Mouse (Mus musculus): ENCODE measurements around the gene Lmx1b.
A peak's percentile ranks its signal among the peaks of the same experiment; 100 is the strongest.

Lmx1b gene

DNA sequence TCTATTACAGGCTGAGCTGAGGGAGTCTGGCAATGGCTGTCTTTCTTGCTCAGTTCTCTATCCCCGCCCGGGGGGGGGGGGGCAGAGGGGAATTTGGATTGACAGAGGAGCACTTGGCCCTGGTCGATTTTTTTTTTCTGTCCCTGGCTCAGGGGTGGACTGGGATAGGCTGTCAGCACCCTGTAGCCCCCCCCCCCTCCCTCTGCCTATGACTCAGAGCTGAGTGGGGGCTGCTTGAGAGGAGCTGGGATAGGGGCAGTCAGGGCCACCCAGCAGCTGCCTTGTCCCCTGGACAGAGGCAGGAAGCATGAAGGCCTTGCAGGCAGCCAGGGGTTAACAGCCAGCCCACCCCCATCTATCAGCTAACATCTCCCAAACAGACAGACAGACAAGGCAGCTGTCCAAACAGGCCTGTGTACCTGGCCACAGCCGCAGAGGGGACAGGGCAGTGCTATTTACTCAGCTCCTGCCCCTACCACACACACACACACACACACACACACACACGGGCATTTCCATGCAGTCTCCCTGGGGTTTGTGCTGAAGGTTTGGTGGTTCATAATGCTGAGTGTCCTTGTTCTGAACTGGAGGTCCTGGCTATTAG, 57.8 kb downstream of the Lmx1b start:
- DNase-seq, result no peak

DNA sequence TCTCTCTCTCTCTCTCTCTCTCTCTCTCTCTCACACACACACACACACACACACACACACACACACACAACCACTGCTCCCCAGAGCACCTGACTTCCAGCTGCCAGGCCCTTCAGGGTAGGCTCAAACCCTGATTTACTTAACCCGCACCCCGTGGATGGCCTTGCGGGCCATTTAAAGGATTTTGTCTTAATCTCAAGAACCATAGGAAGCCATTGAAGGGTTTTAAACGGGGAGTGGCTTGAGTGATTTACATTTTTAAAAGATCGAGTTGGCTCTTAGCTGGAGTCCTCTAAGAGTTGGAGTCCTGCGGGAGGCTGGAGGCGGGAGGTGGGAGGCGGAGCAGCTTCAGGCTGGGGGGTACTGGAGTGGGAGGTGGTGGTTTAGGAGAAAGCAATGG, 58.4 kb downstream of the Lmx1b start:
- no peak for DNase-seq

DNA sequence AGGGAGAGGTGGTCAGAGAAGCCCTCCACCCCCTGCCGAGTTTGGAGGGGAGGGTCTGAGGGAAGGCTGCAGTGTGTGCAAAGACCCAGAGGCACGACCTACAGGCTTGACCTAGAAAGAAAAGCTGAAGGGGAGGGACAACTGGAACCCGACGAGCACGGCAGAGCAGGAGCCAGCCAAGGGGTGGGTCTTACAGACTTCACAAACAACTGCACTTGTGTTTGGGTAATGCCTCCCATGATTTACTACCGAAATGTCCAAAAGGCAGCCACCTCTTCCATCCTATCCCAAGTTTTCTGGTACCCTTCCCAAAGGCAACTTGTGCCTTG, 58.9 kb downstream of the Lmx1b start:
- DNase-seq, result no peak

DNA sequence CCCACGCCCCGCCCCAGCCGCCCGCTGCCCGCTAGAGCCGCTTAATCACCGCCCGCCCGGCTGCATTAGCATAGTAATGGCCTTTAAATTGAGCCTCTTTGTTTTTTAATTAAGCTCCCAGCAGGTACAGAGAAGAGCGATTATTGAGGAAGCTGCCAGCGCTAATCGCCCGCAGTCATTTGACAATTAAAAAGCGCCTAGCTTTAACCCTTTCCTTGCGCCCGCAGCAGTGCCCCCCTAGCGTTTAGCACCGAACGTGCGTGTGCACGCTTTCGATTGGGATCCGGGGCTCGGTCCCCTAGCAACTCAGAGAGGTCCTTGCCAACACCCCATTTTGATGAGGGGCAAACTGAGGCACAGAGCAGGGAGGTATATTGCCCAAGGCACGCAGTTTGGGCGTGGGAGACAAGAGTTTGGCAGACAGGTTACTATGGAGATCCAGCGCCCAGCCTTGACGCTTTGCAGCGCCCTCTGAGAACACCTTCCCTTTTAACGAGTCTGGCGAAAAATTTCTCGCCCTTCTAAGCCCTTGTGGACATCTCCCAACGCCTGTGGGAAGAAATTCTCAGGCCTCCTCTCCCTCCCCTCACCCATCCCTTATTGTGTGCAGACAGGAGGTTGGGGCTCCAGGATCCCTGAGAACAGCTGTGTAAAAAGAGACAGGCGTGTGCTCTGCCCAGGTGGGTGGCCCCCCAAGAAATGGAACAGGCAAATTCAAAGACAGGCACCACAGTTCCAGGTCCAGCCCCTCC, 59.4 kb downstream of the Lmx1b start:
- DNase-seq, result no peak

DNA sequence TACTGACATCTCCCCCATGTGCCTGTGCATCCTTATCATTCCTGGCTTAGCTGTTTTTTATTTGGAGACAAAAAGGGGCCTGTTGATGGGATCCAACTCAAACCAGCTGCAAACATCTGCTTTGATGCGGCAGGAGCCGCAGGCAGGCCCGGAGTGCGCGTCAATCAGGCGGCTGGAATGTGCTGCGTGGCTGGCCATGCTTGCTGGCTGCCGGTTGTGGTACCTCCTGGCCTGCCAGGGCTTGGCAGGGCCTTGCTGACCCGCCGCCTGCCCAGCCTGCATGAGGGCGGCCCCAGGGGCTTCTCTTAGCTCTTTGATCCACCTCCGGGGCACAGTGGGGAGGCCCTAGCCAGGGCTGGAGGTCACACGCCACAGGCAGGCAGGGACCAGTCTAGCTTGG, 64.9 kb downstream of the Lmx1b start:
- peak; percentile 59 for DNase-seq

DNA sequence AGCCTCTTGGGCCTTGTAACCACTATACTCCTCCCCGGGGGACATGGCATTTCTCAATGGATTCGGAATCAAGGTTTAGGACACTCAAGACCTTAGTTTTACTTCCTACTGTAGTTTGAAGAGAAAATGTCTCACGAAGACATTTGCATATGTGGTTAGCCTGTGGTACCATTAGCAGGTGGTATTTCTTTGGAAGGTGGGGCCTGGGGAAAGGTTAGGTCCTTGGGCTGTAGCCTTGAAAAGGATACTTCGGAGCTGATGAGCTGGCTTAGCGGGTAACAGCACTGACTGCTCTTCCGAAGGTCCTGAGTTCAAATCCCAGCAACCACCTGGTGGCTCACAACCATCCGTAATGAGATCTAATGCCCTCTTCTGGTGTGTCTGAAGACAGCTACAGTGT, 67.2 kb downstream of the Lmx1b start:
- DNase-seq, result no peak

DNA sequence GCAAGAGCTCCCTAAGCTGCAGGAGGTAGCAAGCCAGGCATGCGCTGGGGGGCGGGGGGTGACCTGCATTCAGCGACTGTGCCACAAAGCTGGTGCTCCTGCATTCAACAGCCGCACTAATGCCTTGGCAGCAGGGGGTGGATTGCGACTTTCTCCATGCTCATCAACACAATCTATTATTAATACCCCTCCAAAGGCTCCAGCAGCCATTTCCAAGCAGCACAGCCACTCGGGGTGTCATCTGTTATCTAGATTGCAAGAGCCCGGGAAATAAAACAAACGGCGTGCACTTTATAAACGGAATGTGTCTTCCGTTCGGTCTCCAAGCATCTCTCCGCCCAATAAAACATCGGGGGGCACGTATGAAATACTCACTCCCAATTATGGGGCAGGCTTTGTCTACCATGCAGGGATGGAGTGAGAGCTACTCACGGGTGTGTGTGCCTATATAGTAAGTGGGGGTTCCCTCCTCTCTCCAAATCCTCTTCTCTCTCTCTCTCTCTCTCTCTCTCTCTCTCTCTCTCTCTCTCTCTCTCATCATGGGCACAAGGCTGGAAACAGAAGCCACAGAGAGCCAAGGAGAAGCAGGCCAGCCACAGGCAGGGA, 69.0 kb downstream of the Lmx1b start:
- DNase-seq, result no peak

DNA sequence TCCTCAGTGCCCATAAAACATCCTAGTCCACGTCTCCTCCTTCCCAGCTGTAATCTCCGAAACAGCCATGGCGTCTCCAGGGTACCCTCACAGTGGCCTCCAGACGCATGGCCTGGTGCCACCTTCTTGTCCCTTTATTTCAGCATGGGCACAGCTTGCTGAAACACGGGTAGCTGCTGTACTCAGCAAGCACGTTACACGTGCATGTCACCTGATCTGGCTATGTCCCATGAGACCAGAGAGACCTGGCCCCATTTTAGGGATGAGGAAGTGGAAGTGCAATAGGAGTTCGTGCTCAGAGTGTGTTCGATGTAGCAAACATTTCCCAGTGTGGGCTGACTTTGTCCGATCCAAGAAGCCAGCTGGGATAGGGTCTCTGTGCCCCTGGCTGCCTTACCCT, 70.6 kb downstream of the Lmx1b start:
- no peak for DNase-seq

DNA sequence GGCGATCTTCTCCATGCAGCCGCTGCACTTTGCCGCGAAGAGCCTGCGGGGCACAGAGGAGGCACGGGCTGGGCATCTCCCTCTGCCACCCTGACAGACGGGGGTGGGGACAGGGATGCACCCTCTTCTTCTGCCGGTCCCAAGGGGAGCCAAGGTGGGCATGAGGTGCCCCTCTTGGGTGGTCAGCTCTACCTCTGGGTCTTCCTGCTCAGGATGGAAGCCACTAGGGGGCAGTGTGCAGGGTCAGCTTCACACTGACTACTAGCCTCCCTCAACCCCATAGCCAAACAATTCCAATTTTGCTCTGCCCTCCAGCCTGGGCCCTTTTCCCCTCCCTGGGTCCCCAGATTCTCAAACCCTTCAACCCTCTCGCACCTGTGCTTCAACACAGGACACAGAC, 71.1 kb downstream of the Lmx1b start:
- DNase-seq, result peak; percentile 66

DNA sequence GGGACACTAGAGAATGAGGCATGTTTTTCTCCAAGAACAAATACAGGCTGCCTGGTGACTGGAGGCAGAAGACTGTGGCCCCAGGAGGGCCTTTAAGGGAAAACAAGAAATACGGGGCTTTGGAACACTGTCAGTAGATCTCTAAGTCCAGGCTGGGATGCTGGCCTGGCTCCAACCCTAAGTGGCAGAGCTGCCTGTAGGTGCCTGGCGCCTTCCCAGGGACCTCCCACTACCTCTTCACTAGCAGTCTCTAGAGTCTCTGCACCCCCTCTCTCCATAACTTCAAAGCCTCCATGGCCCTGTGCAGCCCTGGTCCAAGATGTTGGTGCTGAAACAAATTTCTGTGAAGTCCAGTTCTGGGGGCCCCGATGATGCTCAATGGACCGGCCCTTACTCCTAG, 74.4 kb downstream of the Lmx1b start:
- no peak for DNase-seq

DNA sequence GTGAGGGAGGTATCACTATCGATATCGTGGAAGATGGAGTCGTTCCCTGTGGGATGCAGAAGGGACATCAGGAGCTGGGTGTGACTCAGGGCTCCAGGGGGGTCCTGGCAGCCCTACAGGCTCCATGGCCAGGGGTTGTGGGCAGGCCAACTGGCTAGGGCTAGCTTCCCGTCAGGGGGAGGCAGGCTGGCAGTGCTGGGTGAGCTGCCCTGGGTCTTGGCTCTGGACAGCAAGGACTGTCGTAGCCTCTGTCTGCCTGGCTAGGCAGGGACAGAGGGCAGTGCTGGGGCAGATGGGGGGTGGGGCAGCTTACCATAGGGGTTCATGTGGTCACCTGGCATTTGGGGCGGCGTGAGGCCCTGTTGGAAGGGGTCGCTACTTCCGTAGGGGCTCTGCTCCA, 75.6 kb downstream of the Lmx1b start:
- no peak for DNase-seq

DNA sequence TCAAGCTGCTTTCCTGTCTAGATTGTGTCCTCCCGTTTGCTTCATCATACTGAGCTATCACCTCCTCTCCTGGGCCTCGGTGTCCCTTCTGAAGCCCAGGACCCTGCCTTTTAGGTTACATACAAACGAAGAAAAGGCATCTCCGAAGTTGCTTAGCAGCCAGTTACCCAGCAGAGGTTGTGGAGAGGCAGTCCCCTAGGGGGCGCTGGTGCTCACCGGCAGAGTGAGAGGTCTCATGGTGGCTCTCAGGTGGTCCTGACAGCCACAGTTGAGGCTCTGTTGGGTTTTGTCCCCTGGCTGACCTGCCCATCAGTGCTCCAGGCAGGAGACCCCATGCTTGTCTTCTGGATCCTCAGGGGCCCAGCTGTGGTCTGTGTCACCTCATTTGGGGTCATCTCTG, 80.6 kb downstream of the Lmx1b start:
- DNase-seq, result peak; percentile 69

DNA sequence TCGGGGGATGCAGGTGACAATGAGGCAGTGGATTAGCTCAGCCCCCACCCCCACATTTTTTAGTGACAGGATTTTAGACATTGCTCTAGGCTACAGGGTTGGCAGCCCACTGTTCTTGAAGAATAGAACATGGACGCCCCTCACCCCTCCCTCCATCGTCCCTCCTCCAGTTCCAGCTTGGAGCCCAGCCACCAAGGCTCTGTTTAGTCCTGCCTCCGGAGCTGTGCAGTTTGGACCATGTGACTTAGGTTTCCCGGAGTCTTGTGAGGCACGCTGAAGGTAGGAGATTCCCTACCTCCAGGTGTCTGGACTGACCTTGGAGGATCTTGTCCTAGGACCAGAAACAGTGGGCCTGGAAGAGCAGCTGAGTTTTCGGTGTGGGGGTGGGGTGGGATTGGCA, 81.0 kb downstream of the Lmx1b start:
- no peak for DNase-seq

DNA sequence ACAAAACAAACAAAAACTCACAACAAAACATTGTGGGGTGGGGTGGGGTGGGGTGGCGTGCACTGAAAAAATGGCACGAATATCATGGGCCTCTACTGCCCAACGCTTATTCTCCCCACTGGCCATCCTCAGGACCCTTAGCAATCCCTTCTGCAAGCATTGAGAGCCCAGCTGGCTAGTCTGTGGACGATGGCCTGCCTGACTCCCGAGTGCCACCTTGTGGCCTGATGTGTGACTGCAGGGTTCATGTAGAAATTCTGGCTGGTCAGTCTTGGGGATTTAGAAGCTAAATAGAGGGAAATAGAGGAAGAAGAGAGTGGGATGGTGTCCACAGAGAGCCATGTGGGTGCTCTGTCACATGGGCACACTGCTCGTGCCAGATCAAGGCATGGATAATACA, 82.1 kb downstream of the Lmx1b start:
- DNase-seq, result peak; percentile 88

DNA sequence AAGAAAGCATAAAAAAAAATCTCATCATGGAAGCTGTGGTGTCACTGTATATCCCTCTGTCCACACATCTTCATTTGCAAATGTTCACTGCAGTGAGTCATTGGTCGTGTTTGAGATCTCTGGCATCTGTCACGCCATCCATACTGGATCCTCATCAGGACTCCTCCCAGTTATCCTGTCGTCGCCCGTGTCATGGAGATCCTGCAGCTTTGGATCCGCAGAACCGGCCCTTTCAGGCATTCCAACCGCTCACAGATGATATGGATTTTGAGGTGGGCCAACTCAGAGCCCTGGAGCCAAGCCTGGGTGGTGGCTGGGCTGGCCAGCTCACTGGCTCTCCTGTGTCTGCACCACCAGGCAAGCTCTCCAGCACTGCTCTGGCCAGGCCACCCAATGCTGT, 84.7 kb downstream of the Lmx1b start:
- DNase-seq, result no peak

DNA sequence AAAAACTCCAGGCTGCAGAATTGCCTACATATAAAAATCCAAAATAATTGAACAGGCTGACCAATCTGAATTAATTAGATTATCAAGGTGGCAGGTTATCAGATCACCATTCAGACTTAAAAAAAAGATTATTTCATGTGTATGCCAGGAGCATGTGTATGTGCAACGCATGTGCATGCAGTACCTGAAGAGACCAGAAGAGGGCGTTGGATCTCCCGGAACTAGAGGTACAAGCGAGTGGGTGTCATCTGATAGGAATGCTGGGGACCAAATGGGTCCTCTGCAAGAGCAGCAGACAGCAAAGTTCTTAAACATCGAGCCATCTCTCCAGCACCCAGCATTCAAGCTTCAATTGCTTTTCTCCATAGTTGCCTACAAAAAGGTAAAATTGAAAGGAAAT, 87.6 kb downstream of the Lmx1b start:
- no peak for DNase-seq

DNA sequence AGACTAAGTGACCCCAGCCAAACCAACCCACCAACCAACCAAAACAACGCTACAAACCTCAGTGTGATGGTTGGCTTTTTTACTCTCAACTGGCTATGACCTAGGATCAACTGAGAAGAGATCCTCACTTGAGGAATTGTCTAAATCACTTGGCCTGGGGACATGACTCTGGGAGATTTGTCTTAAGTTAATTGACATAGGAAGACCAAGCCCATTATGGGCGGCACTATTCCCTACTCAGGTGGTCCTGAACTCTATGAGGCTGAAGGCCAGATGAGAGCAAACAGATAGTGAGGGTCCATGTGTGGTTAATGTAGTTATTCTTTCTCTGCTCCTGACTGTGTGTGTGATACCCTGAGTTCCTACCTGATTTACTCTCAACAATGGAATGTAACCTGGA, 92.7 kb downstream of the Lmx1b start:
- no peak for DNase-seq

DNA sequence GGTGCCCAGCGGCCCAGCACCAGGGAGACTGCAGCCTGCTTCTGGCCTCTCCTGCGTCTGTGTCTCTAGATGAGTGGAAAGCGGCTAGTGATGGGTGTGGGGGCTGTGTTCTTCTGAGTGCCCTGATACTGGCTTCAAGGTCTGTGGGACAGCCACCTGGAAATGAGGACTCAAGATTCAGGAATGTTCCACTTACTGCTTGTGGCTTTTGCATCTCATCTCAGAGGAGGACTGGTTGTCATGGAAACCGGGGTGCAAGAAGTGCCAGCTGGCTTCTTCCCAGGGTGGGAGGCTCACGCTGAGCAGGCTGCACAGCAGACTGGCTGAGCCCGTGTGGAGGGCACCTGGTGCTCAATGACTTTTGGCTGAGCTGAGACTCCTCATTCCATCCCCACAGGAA, 93.4 kb downstream of the Lmx1b start:
- peak; percentile 82 for DNase-seq

DNA sequence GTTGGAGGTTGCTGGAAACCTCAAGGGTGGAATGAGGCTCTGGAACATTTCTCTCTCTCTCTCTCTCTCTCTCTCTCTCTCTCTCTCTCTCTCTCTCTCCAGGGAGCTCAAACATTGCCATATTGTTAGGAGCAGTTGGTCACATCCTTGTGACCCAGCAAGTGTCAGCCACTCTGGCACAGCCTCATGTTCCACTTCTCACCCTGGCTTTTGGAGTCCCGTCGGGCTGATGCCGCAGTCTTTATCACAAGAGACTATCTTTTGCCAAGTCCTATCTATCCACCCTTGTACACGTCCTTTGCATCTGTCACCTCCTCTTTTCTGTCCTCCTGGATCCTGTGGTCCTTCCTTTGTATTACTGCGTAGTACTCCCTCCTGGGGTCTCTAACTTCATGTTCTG, 94.3 kb downstream of the Lmx1b start:
- no peak for DNase-seq

DNA sequence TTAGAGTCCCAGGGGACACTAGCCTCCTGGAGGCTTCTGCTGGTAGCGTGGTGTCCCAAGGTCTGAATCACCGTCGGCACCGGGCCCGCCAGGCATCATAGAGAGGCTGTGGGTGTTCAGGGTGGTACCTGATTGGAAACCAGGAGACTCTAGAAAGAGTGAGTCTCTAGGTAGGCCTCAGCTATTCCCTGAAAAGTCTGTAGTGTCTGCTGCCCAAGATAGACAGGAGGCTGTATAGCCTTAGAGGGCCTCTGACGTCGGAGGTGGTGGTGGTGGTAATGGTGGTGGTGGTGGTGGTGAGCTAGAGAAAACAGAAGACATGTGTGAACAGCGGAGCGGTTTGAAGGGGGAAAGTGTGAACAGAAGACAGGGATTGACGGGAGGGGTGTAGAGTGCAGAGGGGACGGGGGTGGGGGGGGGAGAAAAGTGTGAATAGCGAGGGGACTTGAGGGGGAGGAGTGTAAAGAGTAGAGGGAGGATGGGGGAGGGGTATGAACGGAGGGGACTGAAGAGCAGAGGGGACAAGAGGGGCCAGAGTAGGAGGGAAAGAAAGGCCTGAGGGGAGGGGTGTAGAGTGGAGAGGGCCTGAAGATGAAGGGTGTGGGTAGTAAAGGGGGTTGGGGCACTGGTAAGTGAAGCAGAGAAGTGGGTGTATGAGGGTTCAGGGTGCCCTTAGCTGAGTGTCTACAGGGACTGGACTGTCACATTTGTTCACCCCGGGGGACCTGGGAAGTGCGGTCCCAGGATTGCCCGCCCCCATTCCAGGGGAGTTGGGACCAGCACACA, 95.3 kb downstream of the Lmx1b start:
- no peak for DNase-seq

DNA sequence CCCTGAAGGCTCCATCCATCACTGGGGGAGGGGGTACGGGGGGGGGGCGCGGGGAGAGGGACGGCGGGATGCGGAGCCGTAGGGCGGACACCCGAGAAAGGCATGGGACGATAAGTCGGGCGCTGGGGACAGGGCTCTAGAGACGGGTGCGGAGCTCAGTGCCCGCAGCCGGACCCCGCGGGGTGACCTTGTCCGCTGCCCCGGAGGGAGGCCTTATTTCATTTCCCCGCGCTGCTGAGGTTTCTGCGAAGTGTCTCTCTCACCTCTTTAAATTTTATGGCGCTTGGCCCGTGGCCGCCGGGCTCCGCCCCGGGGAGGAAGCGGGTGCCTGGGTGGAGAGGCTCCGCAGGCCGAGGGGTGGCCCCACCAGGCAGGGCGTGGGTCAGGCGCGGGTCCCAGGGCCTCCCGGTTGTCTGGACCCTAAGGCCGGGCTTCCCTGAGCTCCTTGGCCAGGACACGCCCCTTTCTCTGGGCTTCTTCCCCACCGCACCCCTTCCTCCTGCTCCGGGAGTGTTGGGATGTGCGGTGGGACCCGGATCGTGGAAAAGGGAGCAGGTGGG, 96.0 kb downstream of the Lmx1b start:
- peak; percentile 41 for DNase-seq

DNA sequence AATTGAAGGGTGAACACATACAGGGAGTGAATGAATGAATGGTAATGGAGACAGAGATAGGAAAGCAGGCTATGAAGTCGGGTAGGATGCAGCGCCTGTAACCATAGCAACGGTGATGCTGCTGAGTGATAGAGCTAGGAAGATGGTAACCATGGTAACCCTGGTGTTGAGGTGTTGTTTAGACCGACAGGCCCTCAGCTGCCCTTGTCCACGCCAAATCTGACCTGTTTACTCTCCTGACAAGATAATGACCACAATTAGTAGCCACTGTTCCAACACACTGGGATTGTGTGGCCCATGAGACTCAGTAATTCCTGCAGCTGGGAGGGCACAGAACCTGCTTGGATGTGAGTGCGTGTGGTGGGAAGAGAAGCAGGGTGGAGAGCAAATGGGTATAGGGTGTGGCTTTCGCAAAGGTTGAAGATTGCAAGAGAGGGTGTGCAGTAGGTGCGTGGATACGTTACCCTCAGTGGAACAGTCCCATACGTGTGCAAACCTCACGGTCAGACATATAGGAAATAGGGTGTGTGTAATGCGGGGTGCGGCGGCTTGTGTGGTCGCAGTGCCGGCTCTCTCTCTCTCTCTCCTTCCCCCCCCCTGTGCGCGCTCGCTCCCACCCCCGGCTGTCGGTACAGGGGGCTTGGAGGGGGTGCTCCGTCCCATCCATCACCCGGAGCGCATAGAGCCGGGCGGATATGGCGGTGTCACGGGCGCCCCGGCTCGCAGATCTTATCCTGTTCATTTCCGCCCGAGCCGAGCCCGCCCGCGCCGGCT, 96.7 kb downstream of the Lmx1b start:
- peak; percentile 60 for DNase-seq
